Mouse (Mus musculus): ENCODE results near the gene Kcnmb2.

GRCm38 (mm10) chr3:31979661-31980060 lies 77.4 kb downstream of the Kcnmb2 start:
- TF ChIP-seq CTCF (IDR thresholded peaks at IDR 0.05; ENCODE audit: extremely low read depth, insufficient read depth, insufficient read length, insufficient replicate concordance) (no peak), POLR2A (IDR thresholded peaks at IDR 0.05; ENCODE audit: low read depth, low read length) (no peak)

Data from spleen, adult 2 months (tissue).